Mouse (Mus musculus) heart, embryonic 16.5 days (tissue): Measurements from ENCODE around the gene Tacc2. TPM values are rescaled to one million over a fixed set of nuclear protein-coding genes. Genes with fewer than 3 reads are reported as not detected.
A peak's percentile ranks its signal among the peaks of the same experiment; 100 is the strongest.

Source experiments
- ATAC-seq: fragments of 200-750 bp; cut with Nextera tagmentation; replicated peaks from 2 replicates; pipeline ENCODE4 v1.8.0; 2017; ENCODE audit warnings: moderate number of reproducible peaks; ENCODE audit not compliant: insufficient read depth, low FRiP score; ENCODE audit errors: extremely low read depth
- H3K27ac ChIP-seq: fragments of 300-500 bp; sonication (generic); 2 replicates; pipeline ENCODE4 v1.5.1; 2014; ENCODE audit warnings: mild to moderate bottlenecking, low read length, control low read depth, moderate library complexity
- H3K27me3 ChIP-seq: fragments of 300-500 bp; sonication (generic); 2 replicates; pipeline ENCODE4 v1.6.1; 2014; ENCODE audit warnings: low read length, mixed read lengths; ENCODE audit not compliant: control insufficient read depth, insufficient read depth
- H3K36me3 ChIP-seq: fragments of 300-500 bp; sonication (generic); 2 replicates; pipeline ENCODE4 v1.6.1; 2014; ENCODE audit not compliant: control insufficient read depth, insufficient read depth
- H3K4me1 ChIP-seq: fragments of 300-500 bp; sonication (generic); 2 replicates; pipeline ENCODE4 v1.6.1; 2014; ENCODE audit warnings: low read length, mixed read lengths; ENCODE audit not compliant: control insufficient read depth, insufficient read depth
- H3K4me2 ChIP-seq: fragments of 300-500 bp; sonication (generic); 2 replicates; pipeline ENCODE4 v1.6.1; 2014; ENCODE audit warnings: low read depth, mild to moderate bottlenecking, control low read depth, low read length
- H3K4me3 ChIP-seq: fragments of 300-500 bp; sonication (generic); 2 replicates; pipeline ENCODE4 v1.5.1; 2014; ENCODE audit warnings: mild to moderate bottlenecking, control low read depth, low read length
- H3K9ac ChIP-seq: fragments of 300-500 bp; sonication (generic); 2 replicates; pipeline ENCODE4 v1.6.1; 2014; ENCODE audit warnings: low read length, control low read depth
- H3K9me3 ChIP-seq: fragments of 300-500 bp; sonication (generic); replicated peaks from 2 replicates; pipeline ENCODE4 v1.6.1; 2016; ENCODE audit warnings: low read length; ENCODE audit not compliant: control insufficient read depth
- WGBS: fragments of 180-500 bp; shearing (Covaris S2); extraction: QIAGEN DNeasy Blood & Tissue Kit; methylation state at CpG from one replicate; pipeline ENCODE4 v1.1.7; 2014; 5-methylcytosine and 5-hydroxymethylcytosine counted together
- polyA plus RNA-seq: library from polyadenylated mRNA; unstranded; fragments of >200 nt; fragmentation: Nextera tagmentation; extraction: Ambion mirVana; gene quantifications from 2 replicates; pipeline ENCODE4 v1.2.1, GENCODE M21; 2015

Gene Tacc2
- polyA plus RNA-seq, 1 experiment from 2014 or later: 47.0 TPM

DNA sequence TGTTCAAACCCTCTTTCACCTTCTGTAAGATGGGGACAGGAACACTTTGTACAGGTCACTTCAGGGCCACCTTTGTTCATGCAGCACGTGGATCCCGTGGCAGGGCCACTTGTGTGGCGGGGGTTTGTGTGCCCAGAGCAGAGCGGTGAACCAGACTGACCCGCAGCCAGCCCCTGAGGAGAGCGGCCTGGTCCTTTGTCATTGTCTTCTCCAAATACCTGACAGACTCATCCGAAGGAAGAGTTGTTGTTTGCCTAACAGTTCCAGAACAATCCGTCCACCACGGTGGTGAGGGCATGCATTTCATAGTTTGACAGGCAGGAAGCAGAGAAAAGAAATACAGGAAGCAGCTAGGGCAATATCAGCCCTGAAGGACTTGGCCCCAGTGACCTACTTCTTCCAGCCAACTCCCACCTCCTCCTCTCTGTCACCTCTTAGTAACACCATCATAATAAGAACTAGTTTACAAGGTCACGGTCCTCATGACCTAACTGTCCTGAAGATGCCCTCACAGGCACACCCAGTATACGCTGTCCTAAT, 180.2 kb downstream of the Tacc2 start:
- H3K27ac ChIP-seq: peak overlapping the region; percentile 34; the same call in 1 of the 2 replicates
- peaks cover 28% of the 10 kb centered on the region for H3K36me3 ChIP-seq
- no peak overlapping the region for H3K4me3 ChIP-seq
- 75% methylated on average over 11 of the region's 11 CpGs for WGBS
- peaks cover 22% of the 10 kb centered on the region for H3K4me1 ChIP-seq
- H3K4me2 ChIP-seq: no peak overlapping the region
- H3K9ac ChIP-seq: no peak overlapping the region
- H3K27me3 ChIP-seq: no peaks in the 10 kb centered on the region
- ATAC-seq: no peak
- no peaks in the 10 kb centered on the region for H3K9me3 ChIP-seq

DNA sequence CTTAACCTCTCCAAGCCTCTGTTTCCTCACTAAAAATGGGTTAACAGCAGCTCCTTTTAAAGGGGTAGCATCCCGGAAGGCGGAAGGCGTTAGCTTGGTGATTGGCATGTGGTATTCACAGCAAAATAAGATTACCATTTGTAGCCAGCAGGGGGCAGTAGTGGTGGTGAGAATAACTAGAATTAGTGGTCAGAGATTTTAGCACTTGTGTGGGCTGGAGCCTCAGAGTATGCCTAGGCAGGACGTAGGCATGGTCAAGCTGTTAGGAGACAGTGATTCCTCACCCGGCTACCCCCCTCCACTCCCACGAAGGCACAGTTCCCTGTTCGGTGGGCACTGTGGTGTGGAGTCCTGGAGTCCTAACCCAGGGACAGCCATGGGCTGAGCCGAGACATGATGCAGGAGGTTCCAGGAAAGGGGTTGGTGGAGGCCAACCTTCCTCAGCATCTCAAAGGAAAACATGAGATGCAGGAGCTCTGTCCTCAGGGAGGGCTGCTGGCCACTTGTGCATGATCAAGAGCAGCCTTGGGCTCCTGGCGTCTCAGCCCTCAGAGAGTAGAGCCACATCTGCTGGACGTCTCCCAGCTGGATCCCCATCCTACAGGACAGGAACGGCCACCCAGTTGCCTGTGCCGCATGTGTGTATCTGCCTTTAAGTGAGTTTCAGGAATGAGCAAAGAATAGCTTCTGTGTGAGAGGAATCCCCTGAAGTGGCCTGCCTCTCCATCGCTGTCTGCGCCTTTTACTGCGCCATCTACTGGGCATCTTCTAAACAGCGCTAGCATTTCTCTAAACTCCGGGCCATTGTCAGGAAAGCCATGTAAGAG, 185.0 kb downstream of the Tacc2 start:
- Histone ChIP-seq H3K27ac (peak overlapping the region; percentile 17), H3K36me3 (peaks cover 27% of the 10 kb centered on the region), H3K9ac (no peak overlapping the region), H3K27me3 (no peaks in the 10 kb centered on the region), H3K4me2 (no peak overlapping the region), H3K4me1 (peaks cover 4% of the 10 kb centered on the region; the same call in 1 of the 2 replicates), H3K4me3 (no peak overlapping the region), H3K9me3 (no peaks in the 10 kb centered on the region)
- peak; percentile 61 for ATAC-seq
- 29% methylated on average over 17 of the region's 17 CpGs for WGBS

DNA sequence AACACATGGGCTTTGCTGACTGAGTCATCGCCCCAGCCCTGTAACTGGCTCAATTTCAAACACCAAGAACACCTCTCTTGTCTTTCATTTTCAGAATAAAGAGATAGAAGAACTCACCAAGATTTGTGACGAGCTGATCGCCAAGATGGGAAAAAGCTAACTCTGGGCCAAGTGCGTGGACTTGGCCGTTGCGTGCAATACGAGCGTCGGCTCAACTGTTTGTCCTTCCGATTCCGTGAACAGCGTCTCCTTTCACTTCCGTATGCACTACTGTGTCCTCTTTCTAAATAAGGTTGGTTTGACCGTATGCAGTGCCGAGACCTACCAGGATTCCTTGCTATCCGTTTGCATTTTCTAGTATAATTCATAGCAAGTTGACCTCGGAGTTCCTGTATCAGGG, 186.9 kb downstream of the Tacc2 start:
- WGBS: 94% methylated on average over 17 of the region's 17 CpGs

DNA sequence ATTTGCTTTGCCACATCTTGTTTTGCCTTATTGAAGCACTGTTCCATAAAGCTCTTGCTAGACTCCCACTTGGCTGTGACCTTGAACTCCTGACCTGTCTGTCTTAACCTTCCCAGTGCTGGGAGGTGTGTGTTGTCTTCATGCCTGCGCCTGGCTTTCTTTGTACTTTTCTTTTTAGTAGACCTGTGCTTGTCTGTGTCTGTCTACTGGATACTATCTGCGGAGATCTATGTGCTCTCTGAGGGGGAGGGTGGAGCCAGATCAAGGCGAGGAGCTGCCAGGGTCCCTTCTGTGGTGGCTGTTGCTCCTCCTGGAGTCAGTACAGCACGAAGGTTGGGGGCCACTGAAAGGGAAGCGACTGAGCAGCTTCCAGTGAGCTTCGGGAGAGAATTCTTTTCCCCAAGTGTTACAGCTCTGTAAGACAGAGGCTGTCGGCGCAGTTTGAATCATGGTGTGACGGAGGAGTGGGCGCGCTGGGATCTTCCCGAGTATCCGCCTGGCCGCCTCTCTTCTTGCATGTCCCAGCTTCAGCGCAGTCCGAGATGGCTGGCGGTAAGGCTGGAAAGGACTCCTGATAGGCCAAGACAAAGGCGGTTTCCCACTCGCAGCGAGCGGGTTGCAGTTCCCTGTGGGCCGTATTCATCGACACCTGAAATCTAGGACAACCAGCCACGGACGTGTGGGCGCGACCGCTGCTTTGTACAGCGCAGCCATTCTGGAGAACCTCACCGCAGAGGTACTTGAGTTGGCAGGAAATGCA, 189.4 kb downstream of the Tacc2 start:
- Histone ChIP-seq H3K4me2 (peak overlapping the region; percentile 49), H3K4me1 (peaks cover 4% of the 10 kb centered on the region; the same call in 1 of the 2 replicates), H3K36me3 (peaks cover 13% of the 10 kb centered on the region), H3K27ac (no peak overlapping the region), H3K9ac (no peak overlapping the region; the same call in 1 of the 2 replicates), H3K27me3 (no peaks in the 10 kb centered on the region), H3K9me3 (no peaks in the 10 kb centered on the region), H3K4me3 (0 out of 2 replicates have a peak overlapping the region, but pooled peaks have one; percentile 2)
- 49% methylated on average over 30 of the region's 30 CpGs for WGBS
- no peak for ATAC-seq

More for the DNA sequence above, 186.9 kb downstream of the Tacc2 start:
- H3K4me1 ChIP-seq: peaks cover 4% of the 10 kb centered on the region; the same call in 1 of the 2 replicates
- peaks cover 22% of the 10 kb centered on the region for H3K36me3 ChIP-seq
- H3K4me3 ChIP-seq: no peak overlapping the region
- H3K27me3 ChIP-seq: no peaks in the 10 kb centered on the region
- no peak overlapping the region for H3K27ac ChIP-seq
- no peak for ATAC-seq
- no peak overlapping the region for H3K9ac ChIP-seq
- no peaks in the 10 kb centered on the region for H3K9me3 ChIP-seq
- no peak overlapping the region for H3K4me2 ChIP-seq

DNA sequence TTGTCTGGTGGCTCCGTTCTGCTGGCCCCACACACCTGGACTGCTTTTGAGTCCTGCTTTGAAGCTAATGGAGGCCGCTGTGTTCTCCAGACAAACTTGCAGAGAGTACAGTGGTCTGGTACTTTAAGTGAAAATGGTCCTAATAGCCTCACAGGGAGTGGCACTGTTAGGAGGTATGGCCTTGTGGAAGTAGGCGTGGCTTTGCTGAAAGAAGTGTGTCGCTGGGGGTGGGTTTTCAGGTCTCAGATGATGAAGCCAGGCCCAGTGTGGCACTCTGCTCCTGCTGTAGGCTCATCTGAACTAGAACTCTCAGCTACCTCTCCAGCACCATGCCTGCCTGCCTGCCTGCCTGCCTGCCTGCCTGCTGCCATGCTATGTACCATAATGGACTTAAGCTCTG, 190.9 kb downstream of the Tacc2 start:
- WGBS: 88% methylated on average over 4 of the region's 4 CpGs
- Histone ChIP-seq H3K36me3 (peaks cover 13% of the 10 kb centered on the region), H3K9ac (no peak overlapping the region), H3K4me3 (no peak overlapping the region), H3K27me3 (no peaks in the 10 kb centered on the region), H3K4me1 (no peaks in the 10 kb centered on the region), H3K4me2 (no peak overlapping the region), H3K9me3 (no peaks in the 10 kb centered on the region), H3K27ac (no peak overlapping the region)
- no peak for ATAC-seq

DNA sequence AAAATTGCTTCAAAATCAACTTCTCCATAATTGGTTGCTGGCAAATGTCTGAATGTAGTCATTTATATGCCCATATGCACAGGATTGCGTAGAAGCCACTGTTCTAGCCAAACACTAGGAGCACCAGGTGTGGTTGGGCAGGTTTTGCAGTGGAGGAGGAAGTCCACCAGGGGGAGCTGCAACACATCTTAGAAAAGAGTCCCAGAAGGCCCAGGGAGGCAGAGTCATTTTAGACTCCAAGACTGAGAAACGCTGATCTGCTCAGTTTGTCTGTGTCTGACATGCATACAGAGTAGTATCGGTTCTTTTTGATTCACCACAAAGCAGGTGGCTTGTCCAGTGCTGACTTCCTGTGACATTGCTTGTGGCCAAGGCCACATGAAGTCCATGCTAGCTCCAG, 193.5 kb downstream of the Tacc2 start:
- H3K36me3 ChIP-seq: peaks cover 3% of the 10 kb centered on the region
- 27% methylated on average over 3 of the region's 3 CpGs for WGBS
- no peak overlapping the region for H3K4me2 ChIP-seq
- no peak for ATAC-seq
- H3K9me3 ChIP-seq: no peaks in the 10 kb centered on the region
- no peak overlapping the region for H3K27ac ChIP-seq
- no peak overlapping the region for H3K4me3 ChIP-seq
- H3K4me1 ChIP-seq: peaks cover 11% of the 10 kb centered on the region
- H3K9ac ChIP-seq: no peak overlapping the region
- no peaks in the 10 kb centered on the region for H3K27me3 ChIP-seq

DNA sequence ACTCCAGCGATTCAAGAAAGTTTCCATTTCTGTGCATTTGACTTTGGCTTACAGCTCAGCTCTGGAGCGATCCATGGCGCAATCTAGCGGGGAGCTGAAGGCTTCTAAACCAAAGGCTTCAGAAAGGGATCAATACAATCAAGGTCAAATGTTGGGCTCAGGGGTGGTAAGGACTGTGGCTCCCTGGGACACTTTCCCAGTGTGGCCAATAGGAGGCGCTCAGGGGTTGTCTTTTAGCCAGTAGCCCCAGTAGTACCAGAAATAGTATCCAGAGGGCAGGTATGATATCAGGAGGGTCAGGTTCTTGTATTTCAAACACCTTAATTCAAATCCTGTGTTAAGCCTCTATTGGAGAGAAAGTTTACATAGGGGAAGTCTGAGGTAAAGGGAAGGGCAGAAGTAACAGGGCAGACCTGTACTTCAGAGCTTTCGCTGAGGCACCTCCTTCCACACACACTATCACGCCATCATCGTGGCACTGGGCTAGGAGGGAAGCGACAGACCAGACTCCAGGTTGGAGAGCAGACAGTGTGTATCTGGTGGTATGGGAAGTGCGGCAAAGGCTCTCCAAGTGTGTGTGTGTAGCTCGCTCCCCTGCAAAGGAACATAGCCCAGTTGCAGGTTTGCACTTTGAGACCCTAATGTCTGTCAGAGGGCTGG, 196.1 kb downstream of the Tacc2 start:
- Histone ChIP-seq H3K27me3 (no peaks in the 10 kb centered on the region), H3K4me1 (peaks cover 11% of the 10 kb centered on the region), H3K4me2 (no peak overlapping the region), H3K27ac (0 out of 2 replicates have a peak overlapping the region, but pooled peaks have one; percentile 26), H3K9ac (no peak overlapping the region), H3K9me3 (no peaks in the 10 kb centered on the region), H3K36me3 (no peaks in the 10 kb centered on the region), H3K4me3 (no peak overlapping the region)
- ATAC-seq: peak; percentile 78; the same call in 1 of the 2 replicates
- 53% methylated on average over 11 of the region's 11 CpGs for WGBS

DNA sequence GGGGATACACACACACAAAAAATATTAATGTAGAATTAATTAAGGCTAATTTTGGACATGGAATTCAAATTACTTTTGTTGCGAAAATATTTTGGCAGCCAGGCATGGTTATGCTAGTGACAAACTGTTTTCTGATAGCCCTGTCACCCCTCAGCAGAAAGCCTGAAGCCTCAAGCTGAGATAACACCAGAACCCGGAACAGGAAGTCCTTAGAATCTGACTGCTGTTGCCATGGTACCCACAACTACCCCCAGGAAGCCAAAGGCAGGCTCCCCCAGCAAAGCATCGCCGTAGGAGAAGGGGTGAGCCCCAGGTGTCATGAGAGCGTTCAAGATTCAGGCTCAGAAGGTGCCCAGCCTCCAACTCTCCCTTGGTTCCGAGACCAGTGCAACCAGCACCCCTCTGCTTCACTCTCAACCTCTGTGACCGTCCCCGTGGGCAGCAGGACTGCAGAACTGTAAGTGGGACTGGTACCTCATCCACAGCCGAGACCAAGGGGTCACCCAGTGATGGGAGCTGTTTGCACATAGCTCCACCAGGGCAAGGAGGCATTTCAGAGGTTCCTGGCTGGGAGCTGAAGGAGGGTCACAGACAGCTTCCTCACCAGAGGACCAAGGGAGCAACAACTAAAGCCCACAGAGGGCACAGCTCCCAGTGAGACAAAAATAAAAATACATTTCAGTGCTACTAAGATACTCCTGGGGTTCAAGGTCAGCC, 196.8 kb downstream of the Tacc2 start, which contains the start of gene Btbd16:
Btbd16 (plus strand) TSS at position 156 of the 717 bp plus-strand sequence.
- peaks cover 11% of the 10 kb centered on the region for H3K4me1 ChIP-seq
- H3K9ac ChIP-seq: no peak within 1 kb of the TSS
- ATAC-seq: 0 out of 2 replicates have a peak, but pooled peaks have one; percentile 12
- no peak within 1 kb of the TSS for H3K4me2 ChIP-seq
- H3K27ac ChIP-seq: peak within 1 kb of the TSS; percentile 42; the same call in 1 of the 2 replicates
- no peak within 1 kb of the TSS for H3K4me3 ChIP-seq
- H3K36me3 ChIP-seq: no peaks in the 10 kb centered on the region
- no peaks in the 10 kb centered on the region for H3K27me3 ChIP-seq
- WGBS: 37% methylated on average over 9 of the region's 9 CpGs
- no peaks in the 10 kb centered on the region for H3K9me3 ChIP-seq
